Mouse (Mus musculus) myocyte (in vitro differentiated cells): ENCODE data around the gene Snx8. TPM values are rescaled to one million over a fixed set of nuclear protein-coding genes. Genes with fewer than 3 reads are reported as not detected.

Experiments
- H3K27me3 ChIP-seq: one replicate; pipeline ENCODE4 v1.6.1; 2011; ENCODE audit not compliant: control insufficient read depth, insufficient read depth, insufficient read length
- H3K36me3 ChIP-seq: one replicate; pipeline ENCODE4 v1.6.1; 2011; ENCODE audit not compliant: control insufficient read depth, insufficient read depth
- H3K4me2 ChIP-seq: one replicate; pipeline ENCODE4 v1.6.1; 2011; ENCODE audit warnings: low read depth, control low read depth
- H3K4me3 ChIP-seq: one replicate; pipeline ENCODE4 v1.5.1; 2011; ENCODE audit warnings: mild to moderate bottlenecking, control low read depth, moderate library complexity
- H3K79me2 ChIP-seq: one replicate; pipeline ENCODE4 v1.6.1; 2011; ENCODE audit not compliant: control insufficient read depth, insufficient read depth
- H3ac ChIP-seq: one replicate; pipeline ENCODE4 v1.6.1; 2011; ENCODE audit not compliant: control insufficient read depth, insufficient read length
- CEBPB ChIP-seq: IDR thresholded peaks from 2 replicates; pipeline ENCODE4 v1.6.1; 2011; ENCODE audit warnings: mild to moderate bottlenecking, moderate library complexity; ENCODE audit not compliant: poor library complexity, insufficient read depth, severe bottlenecking
- E2F4 ChIP-seq: IDR thresholded peaks from one replicate; pipeline ENCODE4 v1.6.1; 2011; ENCODE audit warnings: mild to moderate bottlenecking, control low read depth, moderate library complexity; ENCODE audit not compliant: insufficient read depth
- MAX ChIP-seq: IDR thresholded peaks from one replicate; pipeline ENCODE4 v1.6.1; 2011; ENCODE audit warnings: low read depth, mild to moderate bottlenecking, control low read depth
- MYOD1 ChIP-seq, 3 experiments: IDR thresholded peaks; one replicate each; pipeline ENCODE4 v1.6.1; 2011; ENCODE audit warnings: control low read depth in 2 of 3, low read depth in 2 of 3, mild to moderate bottlenecking in 2 of 3, moderate library complexity in 1 of 3; ENCODE audit not compliant: insufficient read length in 2 of 3, control insufficient read depth in 1 of 3
- MYOG ChIP-seq, 3 experiments: IDR thresholded peaks; one replicate each; pipeline ENCODE4 v1.6.1; 2011; ENCODE audit warnings: control low read depth in 2 of 3, low read depth in 2 of 3, mild to moderate bottlenecking in 2 of 3; ENCODE audit not compliant: insufficient read length in 2 of 3, control insufficient read depth in 1 of 3, insufficient read depth in 1 of 3
- POLR2A ChIP-seq: IDR thresholded peaks from one replicate; pipeline ENCODE4 v1.6.1; 2011; ENCODE audit warnings: low read depth, mild to moderate bottlenecking, control low read depth, moderate library complexity; ENCODE audit not compliant: insufficient read length
- POLR2AphosphoS2 ChIP-seq: IDR thresholded peaks from one replicate; pipeline ENCODE4 v1.6.1; 2011; ENCODE audit warnings: low read depth, control low read depth; ENCODE audit not compliant: insufficient read length
- REST ChIP-seq: IDR thresholded peaks from one replicate; pipeline ENCODE4 v1.6.1; 2011; ENCODE audit warnings: mild to moderate bottlenecking, control low read depth, moderate library complexity; ENCODE audit not compliant: insufficient read depth, insufficient read length
- SRF ChIP-seq: IDR thresholded peaks from one replicate; pipeline ENCODE4 v1.6.1; 2011; ENCODE audit warnings: low read depth; ENCODE audit not compliant: control insufficient read depth, insufficient read length
- TCF12 ChIP-seq: IDR thresholded peaks from one replicate; pipeline ENCODE4 v1.6.1; 2011; ENCODE audit warnings: mild to moderate bottlenecking, control low read depth; ENCODE audit not compliant: poor library complexity, insufficient read depth, severe bottlenecking
- TCF3 ChIP-seq: IDR thresholded peaks from one replicate; pipeline ENCODE4 v1.6.1; 2011; ENCODE audit warnings: low read depth, control low read depth; ENCODE audit not compliant: insufficient read length
- USF1 ChIP-seq: IDR thresholded peaks from one replicate; pipeline ENCODE4 v1.6.1; 2011; ENCODE audit warnings: low read depth, mild to moderate bottlenecking, control low read depth, moderate library complexity
- polyA plus RNA-seq: library from polyadenylated mRNA; unstranded; fragments of >200 nt; fragmentation: generic; extraction: Trizol; gene quantifications from one replicate; pipeline ENCODE4 v1.2.1, GENCODE M21; 2012; ENCODE audit warnings: missing spikeins

Gene Snx8
- polyA plus RNA-seq, 1 experiment, result 50.5 TPM

- peaks cover 52% of the 10 kb centered on the region for H3K79me2 ChIP-seq
- H3ac ChIP-seq, result peak overlapping the region; percentile 88
- peak overlapping the region; percentile 66 for H3K4me3 ChIP-seq
- peaks cover 8% of the 10 kb centered on the region for H3K36me3 ChIP-seq
- TF ChIP-seq CEBPB, result no peak
- no peak for TF ChIP-seq MAX
- peak overlapping the region; percentile 86 for H3K4me2 ChIP-seq
- no peaks in the 10 kb centered on the region for H3K27me3 ChIP-seq
These were observed 30.5 kb upstream of the Snx8 start for GRCm38 (mm10) chr5:140419442-140420080.

- Histone ChIP-seq H3K4me2 (peak within 1 kb of the TSS; percentile 86), H3ac (peak within 1 kb of the TSS; percentile 88), H3K36me3 (peaks cover 8% of the 10 kb centered on the region), H3K4me3 (peak within 1 kb of the TSS; percentile 66), H3K27me3 (no peaks in the 10 kb centered on the region), H3K79me2 (peaks cover 44% of the 10 kb centered on the region)
- no peak for TF ChIP-seq CEBPB
- peak; percentile 97 for TF ChIP-seq POLR2A
- TF ChIP-seq TCF12, result no peak
- peak; percentile 38 for TF ChIP-seq REST
- no peak for TF ChIP-seq MYOD1 (IDR thresholded peaks at IDR 0.05; ENCODE audit: control insufficient read depth in 1 of 3, insufficient read length in 2 of 3, low read depth in 2 of 3)
- no peak for TF ChIP-seq MYOG (IDR thresholded peaks at IDR 0.05; ENCODE audit: control insufficient read depth in 1 of 3, insufficient read depth in 1 of 3, insufficient read length in 2 of 3, low read depth in 2 of 3)
- TF ChIP-seq SRF, result no peak
- peak; percentile 97 for TF ChIP-seq POLR2AphosphoS2
- TF ChIP-seq TCF3, result no peak
- peak; percentile 92 for TF ChIP-seq USF1
- peak; percentile 8 for TF ChIP-seq E2F4
- peak; percentile 58 for TF ChIP-seq MAX
These were observed 29.7 kb upstream of the Snx8 start, which contains the start of gene Eif3b for GRCm38 (mm10) chr5:140418489-140419441. Eif3b (plus strand) TSS chr5:140419328.

- H3K4me2 ChIP-seq, result peak overlapping the region; percentile 80
- peaks cover 38% of the 10 kb centered on the region for H3K79me2 ChIP-seq
- H3K4me3 ChIP-seq, result peak overlapping the region; percentile 66
- H3K36me3 ChIP-seq, result peaks cover 8% of the 10 kb centered on the region
- peak overlapping the region; percentile 88 for H3ac ChIP-seq
- no peaks in the 10 kb centered on the region for H3K27me3 ChIP-seq
- TF ChIP-seq SRF (no peak), MAX (no peak), REST (no peak), POLR2A (no peak), TCF12 (no peak), MYOG (IDR thresholded peaks at IDR 0.05; ENCODE audit: control insufficient read depth in 1 of 3, insufficient read depth in 1 of 3, insufficient read length in 2 of 3, low read depth in 2 of 3) (no peak), USF1 (no peak), MYOD1 (IDR thresholded peaks at IDR 0.05; ENCODE audit: control insufficient read depth in 1 of 3, insufficient read length in 2 of 3, low read depth in 2 of 3) (no peak), E2F4 (no peak), CEBPB (no peak), TCF3 (no peak), POLR2AphosphoS2 (no peak)
These were observed 29.0 kb upstream of the Snx8 start for GRCm38 (mm10) chr5:140418106-140418488.

- no peak for TF ChIP-seq MAX
- no peak for TF ChIP-seq TCF12
- TF ChIP-seq MYOG (IDR thresholded peaks at IDR 0.05; ENCODE audit: control insufficient read depth in 1 of 3, insufficient read depth in 1 of 3, insufficient read length in 2 of 3, low read depth in 2 of 3), result no peak
- TF ChIP-seq USF1, result no peak
- TF ChIP-seq CEBPB, result no peak
- Histone ChIP-seq H3K79me2 (peaks cover 3% of the 10 kb centered on the region), H3ac (no peak overlapping the region), H3K27me3 (no peaks in the 10 kb centered on the region), H3K4me3 (no peak overlapping the region), H3K36me3 (no peaks in the 10 kb centered on the region), H3K4me2 (no peak overlapping the region)
These were observed 25.6 kb upstream of the Snx8 start for GRCm38 (mm10) chr5:140414647-140415046.
